Mouse (Mus musculus) bone marrow macrophage, adult 2 months (primary cell): ENCODE results near the gene Rrp8.

Experiments
- CTCF ChIP-seq: IDR thresholded peaks from 2 replicates; pipeline ENCODE4 v1.5.1; 2012; ENCODE audit warnings: low read depth, mild to moderate bottlenecking, low read length, moderate library complexity
- POLR2A ChIP-seq: IDR thresholded peaks from 2 replicates; pipeline ENCODE4 v1.6.1; 2012; ENCODE audit warnings: mild to moderate bottlenecking, low read depth, low read length, borderline replicate concordance

- TF ChIP-seq POLR2A: no peak
- TF ChIP-seq CTCF: no peak
Observed at GRCm38 (mm10) chr7:105764331-105764730, 27.1 kb upstream of the Rrp8 start.
